Mouse (Mus musculus) cerebellum, adult 8-10 months (tissue): ENCODE measurements around the gene Myrf.

Experiments used
- DNase-seq: peaks from one replicate; pipeline ENCODE4 v3.0.0; 2022

Gene Myrf

GRCm38 (mm10) chr19:10247165-10247564, 6.6 kb upstream of the Myrf start:
- DNase-seq: no peak

- peak; percentile 26 for DNase-seq
Measured at GRCm38 (mm10) chr19:10244183-10244582, 3.6 kb upstream of the Myrf start.

GRCm38 (mm10) chr19:10242916-10243315, 2.4 kb upstream of the Myrf start:
- no peak for DNase-seq

- DNase-seq: no peak
Measured at GRCm38 (mm10) chr19:10239975-10240653, 434 bp downstream of the Myrf start.

- no peak for DNase-seq
Measured at GRCm38 (mm10) chr19:10239419-10239818, 1.1 kb downstream of the Myrf start.

DNA sequence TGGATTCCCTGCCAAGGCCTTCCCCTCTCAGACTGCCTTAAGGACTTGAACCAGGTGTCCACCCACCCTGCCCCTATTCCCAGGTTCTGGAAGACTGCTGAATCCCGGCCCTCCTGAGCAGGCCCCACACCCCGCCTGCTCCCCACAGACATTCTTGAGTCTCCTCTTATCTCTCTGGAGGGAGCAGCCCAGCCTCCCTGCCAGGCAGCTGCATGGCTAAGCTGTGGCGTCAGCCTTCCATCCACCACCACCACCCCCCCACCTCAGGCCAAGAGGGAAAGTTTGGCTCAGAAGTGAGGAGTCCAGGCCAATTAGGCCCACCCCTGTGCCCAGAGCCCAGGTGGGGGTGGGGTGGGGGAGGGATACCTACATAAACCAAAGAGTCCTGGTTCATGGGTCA, 2.1 kb downstream of the Myrf start:
- DNase-seq: no peak

DNA sequence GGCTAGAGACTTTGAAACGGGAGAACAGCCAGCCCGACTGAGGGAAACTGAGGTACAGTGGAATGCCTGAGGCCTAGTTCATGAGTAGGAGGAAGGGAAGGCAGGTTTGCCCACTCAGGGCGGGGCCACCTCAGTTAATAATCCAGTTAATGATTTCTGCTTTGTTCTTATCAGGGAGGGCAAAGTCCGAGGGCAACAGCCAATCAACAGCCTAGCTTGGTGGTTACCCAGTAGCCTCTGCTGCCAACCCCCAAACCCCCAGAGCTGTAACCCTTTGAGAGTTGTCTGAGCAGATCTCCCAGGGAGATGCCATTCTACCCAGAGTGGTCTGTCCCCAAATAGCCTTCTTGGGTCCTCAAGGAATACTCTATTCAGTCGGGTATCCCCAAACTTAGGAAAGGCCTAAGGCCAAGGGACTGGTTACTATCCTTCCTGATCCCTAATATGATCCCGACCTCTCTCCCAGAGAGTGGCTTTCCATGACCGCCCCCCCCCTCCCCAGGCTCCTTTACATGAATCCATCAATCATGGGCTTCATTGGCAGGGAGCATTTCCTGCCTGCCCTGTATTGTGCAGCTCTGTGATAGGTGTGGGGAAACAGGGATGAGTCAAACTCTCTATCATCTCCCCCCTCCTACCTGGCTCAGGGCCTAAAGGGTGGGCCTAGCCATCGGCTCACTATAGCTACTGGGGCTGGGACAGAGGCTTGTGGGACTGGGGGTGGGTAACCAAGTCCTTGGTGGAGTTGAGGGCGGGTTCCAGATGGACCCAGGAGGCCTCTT, 4.6 kb downstream of the Myrf start:
- no peak for DNase-seq

- no peak for DNase-seq
Measured at GRCm38 (mm10) chr19:10232327-10233017, 8.1 kb downstream of the Myrf start.

- DNase-seq: no peak
Measured at GRCm38 (mm10) chr19:10231871-10232270, 8.7 kb downstream of the Myrf start.

GRCm38 (mm10) chr19:10231016-10231415, 9.5 kb downstream of the Myrf start:
- no peak for DNase-seq

GRCm38 (mm10) chr19:10225767-10226166, 14.8 kb downstream of the Myrf start:
- DNase-seq: no peak

DNA sequence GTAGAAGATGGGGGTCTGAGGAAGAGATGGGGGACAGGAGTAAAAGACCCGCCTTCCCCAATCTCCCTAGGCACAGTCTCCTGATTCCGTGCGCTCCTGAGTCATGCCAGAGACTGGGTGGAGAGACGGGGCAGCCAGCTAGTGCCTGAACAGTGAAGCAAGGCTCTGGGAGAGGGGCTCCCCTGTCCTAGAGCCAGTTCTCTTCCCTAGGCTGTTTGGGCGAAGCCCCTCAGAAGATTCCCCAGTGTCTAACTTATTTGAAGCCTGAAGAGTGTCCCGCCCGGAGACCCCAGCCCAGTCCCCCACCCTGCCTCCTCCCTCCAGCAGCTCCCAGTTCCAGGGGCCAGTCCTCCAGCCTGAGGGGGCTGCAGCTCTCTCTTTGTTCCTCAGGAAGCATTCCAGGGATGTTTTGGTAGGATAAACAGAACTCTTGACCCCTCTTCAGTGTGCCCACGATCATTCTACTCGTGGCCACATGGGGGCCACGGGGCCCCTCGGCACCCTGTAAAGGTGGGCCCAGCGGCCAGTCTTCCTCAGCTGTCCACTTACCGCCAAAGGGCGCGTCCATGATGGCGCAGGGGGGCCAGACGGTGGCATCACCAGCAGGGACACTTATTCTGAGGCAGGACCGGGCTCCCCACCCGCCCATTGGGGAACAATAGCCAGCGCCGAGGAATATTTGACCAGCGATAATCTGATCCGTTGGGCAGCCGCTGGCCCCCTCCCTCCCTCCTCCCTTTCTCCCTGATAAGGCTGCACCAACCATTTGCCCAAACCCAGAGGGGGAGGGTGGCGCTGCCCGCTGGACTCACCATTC, 15.7 kb downstream of the Myrf start:
- DNase-seq: no peak

- no peak for DNase-seq
Measured at GRCm38 (mm10) chr19:10223561-10223960, 17.0 kb downstream of the Myrf start.

DNA sequence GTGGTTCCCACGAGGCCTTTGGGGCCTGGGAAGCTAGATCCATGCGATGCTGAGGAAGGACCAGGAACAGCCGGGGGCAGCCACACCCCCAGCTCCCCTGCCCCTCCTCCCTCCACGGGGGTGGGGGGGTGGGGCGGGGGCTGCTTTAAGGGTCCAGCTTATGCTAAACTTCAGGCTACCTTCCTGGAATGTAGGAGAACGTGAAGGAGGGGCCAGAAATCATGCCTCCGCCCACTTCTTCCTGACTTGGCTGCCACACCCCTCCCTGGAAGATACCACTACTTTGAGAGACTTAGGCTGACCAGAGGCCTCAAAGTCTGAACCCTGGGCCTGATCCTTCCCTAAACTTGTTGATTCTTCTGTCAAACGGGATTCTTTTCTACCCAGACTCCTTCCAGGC, 17.9 kb downstream of the Myrf start:
- no peak for DNase-seq

- DNase-seq: no peak
Measured at GRCm38 (mm10) chr19:10221585-10221984, 19.0 kb downstream of the Myrf start.

DNA sequence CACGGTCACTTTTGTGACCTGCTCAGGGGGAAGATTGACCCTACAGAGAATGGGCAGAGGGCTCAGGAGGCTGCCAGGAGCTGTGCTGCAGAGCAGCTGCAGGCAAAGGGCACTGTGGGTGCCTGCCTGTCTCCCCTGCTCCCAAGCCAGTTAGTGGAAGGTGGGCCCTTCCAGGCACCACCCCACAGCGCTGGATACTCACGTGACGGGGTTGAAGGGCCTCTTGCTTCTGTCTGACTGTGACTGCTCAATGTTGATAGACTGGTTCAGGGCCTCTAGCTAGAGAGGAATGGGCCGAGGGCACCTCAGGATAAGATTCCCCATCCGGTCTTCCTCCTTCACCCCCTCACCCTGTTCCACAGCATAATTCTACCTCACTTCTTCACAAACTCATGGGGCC, 21.0 kb downstream of the Myrf start:
- DNase-seq: no peak

- DNase-seq: no peak
Measured at GRCm38 (mm10) chr19:10219108-10219507, 21.4 kb downstream of the Myrf start.

DNA sequence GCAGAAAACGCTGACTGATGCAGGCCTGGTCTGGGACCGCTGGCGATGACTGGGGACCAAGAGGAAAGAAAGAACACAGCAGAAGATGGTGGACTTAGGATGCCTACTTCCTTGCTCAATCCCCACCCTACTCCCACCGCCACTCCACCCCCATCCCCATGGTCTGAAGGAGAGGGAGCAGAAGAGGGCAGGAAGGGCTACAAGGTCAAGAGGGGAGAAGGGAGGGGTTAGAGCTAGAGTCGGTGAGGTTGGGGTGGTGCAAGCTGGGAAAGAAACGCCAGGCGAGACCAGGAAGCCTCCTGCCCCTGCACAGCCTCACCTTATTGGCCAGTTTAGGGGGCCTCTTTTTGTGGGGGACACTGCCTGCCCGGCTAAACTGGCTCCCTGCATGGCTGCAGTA, 24.4 kb downstream of the Myrf start:
- DNase-seq: no peak

DNA sequence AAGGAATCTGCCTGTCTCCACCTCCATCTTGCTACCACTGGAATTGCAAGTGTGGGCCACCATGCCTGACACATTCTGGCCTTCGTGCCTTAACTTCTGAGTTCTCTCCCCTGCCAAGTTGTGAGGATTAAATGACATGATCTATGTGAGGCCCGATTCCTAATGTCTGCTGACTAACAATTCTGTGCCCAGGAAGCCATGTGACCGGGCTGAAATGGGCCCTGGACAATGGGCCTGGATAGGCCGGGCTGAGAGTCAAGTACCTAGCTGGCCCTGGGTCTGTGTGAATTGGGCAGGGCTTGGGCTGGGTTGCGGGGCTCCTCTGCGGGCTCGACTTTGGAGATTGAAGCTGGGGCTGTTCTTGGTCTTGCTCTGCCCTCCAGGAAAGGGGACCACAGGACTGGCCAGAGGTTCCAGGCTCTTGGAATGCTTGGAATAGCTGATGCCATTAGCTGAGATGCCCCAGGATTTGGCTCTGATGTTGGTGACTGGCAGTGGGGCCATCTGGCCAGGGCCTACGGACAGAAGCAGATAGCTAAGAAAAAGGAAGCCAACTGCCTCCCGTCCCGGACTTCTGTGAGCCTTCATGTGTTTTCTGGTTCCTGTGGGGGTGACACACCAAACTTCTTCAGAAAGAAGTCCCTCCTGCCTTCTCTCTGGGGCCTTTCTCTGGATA, 26.6 kb downstream of the Myrf start:
- no peak for DNase-seq

- no peak for DNase-seq
Measured at GRCm38 (mm10) chr19:10210885-10211284, 29.7 kb downstream of the Myrf start.

GRCm38 (mm10) chr19:10208851-10209250, 31.7 kb downstream of the Myrf start:
- DNase-seq: no peak

GRCm38 (mm10) chr19:10205051-10205450, 35.5 kb downstream of the Myrf start:
- DNase-seq: no peak

GRCm38 (mm10) chr19:10204616-10205001, 35.9 kb downstream of the Myrf start:
- peak; percentile 38 for DNase-seq
